Mouse (Mus musculus): ENCODE data around the gene Cnpy4.

Gene Cnpy4

DNA sequence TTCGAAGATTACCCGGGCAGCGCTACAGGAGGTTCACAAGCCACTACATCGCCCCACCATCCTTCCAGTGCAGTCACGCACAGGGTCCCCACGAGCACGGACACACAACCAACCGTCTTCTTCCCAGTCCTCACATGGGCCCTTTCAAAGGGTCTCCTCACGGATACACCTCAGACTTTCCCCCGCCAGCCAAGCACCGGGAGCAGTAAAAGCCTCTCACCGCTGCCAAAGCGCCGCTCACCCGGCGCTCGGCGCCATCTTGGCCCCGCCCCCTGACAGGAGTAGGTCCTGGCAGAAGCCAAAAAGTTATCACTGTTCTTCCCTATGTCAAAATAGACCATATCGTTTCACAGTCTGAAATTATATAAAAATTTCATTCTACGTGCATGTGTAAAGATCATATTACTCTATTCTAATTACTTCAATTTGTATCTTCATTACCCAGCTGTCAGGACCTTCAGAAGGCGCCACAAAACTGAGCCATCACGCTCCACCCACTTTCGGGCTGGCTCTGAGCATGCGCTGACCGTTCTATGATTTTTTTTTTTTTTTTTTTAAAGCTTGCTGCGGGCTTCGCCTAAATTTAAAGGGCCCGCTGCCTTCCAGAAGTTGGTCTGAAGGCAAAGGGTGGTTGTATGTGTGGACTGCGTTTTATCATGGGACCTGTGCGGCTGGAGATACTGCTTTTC is at the start of gene Cnpy4, which contains the start of gene Taf6:
Gene Cnpy4, plus strand, starts transcription at position 536 of the 689 bp plus-strand sequence.
Gene Taf6, minus strand, starts transcription at position 502 of the 689 bp plus-strand sequence.
- peak; percentile 90 for DNase-seq (ENCODE audit: low spot score)

DNA sequence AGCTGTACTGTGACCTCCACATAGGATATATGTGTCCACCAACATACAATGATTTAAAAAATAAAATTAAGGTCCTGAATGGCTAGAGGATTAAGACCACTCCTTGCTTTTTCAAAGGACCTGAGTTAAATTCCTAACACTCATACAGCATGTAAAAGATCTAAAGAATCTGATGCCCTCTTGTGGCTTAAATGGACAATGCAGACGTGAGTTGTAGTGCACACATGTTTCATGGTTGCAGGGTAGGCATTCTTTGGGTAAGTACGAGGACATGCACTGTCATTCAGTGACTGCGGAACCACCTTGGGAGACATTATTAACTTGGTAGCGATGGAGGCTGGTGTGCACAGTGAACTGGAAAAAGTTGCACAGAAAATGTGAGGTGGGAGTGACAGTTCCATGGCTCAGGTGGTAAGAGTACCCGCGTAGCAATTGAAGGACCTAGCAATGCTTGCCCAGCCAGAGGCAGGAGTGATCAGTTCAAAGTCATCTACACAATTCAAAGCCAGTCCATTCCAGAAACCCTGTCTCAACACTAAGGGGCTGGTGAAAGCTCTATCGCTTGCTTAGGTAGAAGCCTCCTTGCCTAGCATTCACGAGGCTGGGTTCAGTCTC is 49.2 kb upstream of the Cnpy4 start:
- peak; percentile 35 for DNase-seq (ENCODE audit: low spot score)

DNA sequence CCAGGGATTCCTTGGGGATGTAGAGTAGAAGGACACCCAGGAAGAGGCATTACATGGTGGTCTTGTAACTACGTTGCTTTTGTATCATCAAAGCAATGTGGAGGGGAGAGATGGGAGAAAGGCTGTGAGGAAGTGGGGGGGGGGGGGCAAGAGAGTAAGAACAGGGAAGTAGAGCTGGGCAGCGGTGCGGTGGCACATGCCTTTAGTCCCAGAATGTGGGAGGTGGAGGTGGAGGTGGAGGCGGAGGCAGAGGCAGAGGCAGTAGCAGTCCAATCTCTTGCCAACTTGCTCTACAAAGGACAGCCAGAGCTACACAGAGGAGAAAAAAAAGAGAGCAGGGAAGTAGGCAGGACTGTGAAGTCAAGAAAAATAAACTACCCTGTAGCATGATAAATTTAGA is 48.7 kb upstream of the Cnpy4 start:
- no peak for DNase-seq (ENCODE audit: low spot score)

DNA sequence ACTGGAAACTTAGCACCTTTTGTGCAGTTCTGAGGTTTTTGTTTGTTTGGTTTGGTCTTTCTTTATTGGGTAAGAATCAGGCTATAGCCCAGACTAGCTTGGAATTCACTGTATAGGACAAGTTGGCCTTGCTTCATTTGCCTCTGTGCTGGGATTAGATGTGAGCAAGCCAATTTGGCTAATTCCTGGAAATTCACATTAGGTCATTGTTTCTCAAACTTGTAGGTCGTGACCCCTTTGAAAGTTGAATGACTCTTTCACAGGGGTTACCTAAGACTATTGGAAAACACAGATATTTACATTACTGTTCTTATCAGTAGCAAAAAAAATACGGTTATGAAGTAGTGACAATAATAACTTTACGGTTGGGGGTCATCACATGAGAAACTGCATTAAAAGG is 32.9 kb upstream of the Cnpy4 start:
- DNase-seq (ENCODE audit: low spot score) = no peak

DNA sequence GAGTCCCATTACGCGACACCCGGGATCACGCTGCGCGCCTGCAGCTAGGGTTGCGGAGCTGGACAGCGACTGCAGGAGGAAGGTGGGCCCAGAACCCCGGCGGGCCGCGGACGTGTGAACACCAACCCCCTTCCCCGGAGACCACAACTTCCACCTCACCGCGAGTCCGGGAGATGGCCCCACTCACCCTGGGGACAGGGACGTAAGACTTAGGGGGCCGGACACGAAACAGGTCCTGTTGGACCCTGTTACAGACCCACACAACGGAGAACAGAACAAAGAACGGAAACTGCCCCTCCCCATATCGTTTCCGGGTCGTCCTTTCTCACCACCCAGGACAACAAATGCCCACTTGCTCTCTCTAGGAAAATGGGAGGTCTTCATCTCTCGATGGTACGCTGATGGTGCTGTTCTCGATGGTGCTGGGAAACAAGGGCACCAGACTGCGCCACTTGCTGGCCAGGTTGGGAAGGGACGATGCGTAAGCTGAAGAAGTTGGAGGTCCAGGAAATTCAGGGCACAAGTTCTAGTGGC is 31.8 kb upstream of the Cnpy4 start, which contains the start of gene Zfp113:
Gene Zfp113, minus strand, starts transcription at position 302 of the 534 bp plus-strand sequence.
- peak; percentile 96 for DNase-seq (ENCODE audit: low spot score)

DNA sequence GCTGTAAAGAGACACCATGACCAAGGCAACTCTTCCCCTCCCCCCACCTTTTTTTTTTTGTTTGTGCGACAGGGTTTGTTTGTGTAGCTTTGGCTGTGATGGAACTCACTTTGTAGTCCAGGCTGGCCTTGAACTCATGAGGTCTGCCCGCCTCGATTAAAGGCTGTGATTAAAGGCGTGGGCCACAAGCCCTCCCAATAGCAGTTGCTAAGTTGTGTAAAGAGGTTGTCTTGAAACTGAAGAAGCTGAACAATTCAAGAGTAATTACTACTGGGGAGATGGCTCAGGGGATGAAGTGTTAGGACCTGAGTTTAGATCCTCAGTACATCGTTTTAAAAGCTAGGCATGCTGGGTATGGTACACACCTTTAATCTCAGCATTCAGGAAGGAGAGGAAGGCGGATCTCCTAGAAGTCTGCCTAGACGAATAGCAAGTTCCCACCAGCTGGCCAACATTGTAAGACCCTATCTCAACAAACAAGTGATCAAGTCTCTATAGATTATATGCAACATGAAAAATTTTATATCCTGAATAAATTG is 27.0 kb upstream of the Cnpy4 start:
- no peak for DNase-seq (ENCODE audit: low spot score)

DNA sequence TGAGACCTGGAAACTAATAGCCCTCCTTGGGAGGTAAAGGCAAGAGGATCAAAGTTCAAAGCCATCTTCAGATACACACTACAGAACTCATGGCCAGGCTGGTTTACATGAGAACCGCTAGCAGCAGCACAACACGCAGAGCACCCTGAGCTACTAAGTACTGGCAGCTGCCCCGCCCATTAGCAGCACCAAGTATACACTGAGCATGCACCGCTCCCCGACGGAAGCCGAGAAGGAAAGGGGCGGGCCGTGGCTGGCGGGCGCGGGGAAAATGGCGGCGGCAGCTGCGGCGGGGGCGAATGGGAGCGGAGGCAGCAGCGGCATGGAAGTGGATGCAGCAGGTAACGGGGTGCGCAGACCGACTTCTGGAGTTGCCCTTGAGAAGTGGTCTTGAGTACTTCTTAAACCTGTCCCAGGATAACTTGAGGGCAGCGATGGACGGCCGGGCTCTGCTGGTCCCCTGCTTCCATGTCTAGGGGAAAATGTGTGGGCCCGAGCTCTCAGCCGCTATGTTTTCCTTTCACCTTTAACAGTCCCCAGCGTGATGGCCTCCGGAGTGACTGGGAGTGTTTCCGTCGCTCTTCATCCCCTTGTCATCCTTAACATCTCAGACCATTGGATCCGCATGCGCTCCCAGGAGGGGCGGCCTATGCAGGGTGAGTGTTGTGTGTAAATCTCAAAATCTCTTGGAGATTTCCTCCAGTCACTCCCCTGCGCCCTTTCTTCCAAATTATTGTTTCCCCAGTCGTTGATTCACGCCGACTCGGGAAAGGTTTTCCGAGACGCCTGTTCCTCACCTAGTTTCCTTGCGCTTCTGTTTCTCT is 26.2 kb upstream of the Cnpy4 start, which contains the start of gene Cops6:
Gene Cops6, plus strand, starts transcription at position 230 of the 824 bp plus-strand sequence.
- DNase-seq (ENCODE audit: low spot score) = peak; percentile 95

DNA sequence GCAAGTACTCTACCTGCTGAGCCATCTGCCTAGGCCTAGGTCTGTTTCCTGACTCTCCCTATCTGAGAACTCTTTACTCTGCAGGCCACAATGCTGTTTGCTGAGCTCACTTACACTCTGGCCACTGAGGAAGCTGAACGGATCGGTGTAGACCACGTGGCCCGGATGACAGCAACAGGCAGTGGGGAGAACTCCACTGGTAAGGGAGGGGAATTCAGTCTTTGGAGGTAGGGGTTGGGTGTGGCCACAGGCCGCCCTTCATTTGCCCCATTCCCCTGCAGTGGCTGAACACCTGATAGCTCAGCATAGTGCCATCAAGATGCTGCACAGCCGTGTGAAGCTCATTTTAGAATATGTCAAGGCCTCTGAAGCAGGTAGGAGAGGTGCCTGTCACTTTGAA is 24.2 kb upstream of the Cnpy4 start:
- no peak for DNase-seq (ENCODE audit: low spot score)

DNA sequence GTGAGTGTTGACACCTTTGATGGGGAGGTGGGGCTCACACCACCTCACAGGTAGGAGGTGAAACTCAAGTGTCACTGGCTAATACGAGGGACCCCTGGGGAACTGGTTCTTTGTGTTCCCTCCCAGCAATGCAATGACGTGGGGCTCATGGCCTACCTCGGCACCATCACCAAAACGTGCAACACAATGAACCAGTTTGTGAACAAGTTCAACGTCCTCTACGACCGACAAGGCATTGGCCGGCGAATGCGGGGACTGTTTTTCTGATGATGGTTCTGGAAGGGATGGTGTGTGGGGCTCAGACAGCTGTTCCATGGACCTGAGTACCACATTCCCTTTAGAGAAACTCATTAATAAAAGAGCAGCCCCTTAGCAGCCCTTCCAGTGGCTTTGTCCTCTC is 23.7 kb upstream of the Cnpy4 start:
- DNase-seq (ENCODE audit: low spot score) = no peak

DNA sequence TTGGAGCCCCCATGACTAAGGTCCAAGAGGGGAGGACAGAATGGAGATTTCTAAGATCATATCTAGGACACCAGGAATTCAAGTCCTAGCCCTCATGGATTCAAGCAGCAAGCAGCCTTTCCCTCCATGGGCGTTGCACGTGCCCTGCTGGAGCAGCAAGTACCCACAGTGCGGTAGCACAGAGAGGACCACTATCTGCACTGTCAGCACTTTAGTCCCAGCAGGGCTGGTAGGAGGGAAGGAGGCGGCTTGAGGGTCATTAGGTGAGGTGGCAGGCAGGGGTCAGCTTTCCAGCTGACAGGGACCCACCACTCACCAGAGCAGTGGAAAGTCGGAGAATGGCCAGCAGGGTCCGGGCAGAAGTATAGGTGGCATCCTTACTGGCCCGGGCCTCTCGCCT is 21.7 kb upstream of the Cnpy4 start:
- no peak for DNase-seq (ENCODE audit: low spot score)

DNA sequence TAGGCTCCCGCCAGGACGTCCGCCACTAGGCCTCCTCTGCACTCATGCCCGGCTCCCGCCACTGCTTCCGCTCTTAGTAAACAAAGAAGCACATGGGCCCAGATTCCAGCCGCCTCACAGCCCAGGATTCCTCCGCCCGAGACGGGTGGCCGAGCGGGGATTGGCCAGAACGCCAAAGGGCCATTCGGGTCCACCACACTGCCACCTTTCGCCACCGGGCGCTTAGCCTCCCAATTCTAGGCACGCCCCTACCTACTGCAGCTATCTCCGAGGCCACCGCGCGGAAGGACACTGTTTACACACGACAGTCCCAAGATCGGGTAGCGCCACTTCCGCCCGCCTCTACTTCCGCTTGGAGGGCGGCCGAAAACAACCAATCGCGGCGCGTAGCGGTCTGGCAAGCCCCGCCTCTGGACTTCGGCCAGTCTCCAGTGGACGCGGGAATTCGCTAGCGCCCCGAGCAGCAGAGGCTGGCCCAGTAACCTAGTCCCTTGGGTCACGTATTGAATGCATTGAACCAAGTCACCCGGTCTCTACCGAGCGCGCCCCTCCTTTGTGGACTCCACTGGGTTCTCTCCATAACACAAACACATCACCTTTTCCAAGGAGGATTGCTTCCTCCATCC is 16.2 kb upstream of the Cnpy4 start:
- DNase-seq (ENCODE audit: low spot score) = peak; percentile 97

DNA sequence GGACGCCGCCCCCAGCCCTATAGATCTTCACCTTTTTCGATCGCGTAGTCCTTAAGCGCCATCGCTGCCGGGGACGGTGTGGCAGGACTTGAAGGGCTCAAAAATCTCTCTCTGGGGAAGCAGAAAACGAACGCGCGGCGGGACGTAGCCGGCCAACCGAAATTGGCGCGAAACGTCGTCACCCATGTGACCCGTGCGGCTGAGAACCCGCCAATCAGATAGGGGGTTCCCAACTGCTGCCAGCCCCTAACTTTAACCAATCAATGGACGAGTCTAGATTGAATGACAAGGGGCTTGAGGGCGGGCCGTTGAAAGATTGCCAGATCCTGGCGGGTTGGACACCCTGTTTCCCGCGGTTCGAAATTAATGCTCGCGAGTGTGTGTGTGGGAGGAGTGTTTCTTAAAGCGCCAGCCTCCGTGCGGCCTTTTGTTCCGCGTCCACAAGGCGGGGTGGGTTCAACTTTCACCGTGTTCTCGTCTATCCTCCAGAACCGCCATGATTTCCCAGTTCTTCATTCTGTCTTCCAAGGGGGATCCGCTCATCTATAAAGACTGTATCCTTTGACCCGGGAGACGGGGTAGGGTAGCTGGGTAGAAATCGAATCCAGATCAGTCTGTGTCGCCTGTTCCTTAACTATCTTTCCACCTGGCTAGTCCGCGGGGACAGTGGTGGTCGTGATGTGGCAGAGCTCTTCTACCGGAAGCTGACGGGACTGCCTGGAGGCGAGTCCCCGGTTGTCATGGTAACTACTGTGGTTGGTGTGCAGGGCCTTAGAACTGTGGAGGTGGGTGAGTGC is 15.4 kb upstream of the Cnpy4 start, which contains the start of the genes Ap4m1 and Mcm7:
Gene Ap4m1, plus strand, starts transcription at position 308 of the 797 bp plus-strand sequence.
Gene Mcm7, minus strand, starts transcription at position 728 of the 797 bp plus-strand sequence.
- peak; percentile 99 for DNase-seq (ENCODE audit: low spot score)

DNA sequence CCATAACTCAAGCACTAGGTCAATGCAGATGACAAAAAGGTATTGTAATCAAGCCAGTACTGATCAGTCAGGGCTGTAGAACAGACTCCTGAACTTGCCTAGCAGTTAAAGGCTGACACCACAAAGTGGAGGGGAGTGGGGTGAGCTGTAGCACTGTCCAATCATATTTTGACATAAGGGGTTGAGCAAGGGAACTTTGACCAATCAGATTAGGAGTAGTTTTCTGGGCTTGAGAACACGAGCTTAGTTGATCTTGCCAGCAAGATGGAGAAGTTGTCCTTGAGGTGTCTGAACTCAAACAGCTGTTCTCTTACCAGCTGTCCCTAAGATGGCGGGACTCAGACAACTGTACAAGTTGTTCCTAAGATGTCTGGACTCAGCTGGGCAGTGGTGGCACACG is 14.1 kb upstream of the Cnpy4 start:
- no peak for DNase-seq (ENCODE audit: low spot score)

DNA sequence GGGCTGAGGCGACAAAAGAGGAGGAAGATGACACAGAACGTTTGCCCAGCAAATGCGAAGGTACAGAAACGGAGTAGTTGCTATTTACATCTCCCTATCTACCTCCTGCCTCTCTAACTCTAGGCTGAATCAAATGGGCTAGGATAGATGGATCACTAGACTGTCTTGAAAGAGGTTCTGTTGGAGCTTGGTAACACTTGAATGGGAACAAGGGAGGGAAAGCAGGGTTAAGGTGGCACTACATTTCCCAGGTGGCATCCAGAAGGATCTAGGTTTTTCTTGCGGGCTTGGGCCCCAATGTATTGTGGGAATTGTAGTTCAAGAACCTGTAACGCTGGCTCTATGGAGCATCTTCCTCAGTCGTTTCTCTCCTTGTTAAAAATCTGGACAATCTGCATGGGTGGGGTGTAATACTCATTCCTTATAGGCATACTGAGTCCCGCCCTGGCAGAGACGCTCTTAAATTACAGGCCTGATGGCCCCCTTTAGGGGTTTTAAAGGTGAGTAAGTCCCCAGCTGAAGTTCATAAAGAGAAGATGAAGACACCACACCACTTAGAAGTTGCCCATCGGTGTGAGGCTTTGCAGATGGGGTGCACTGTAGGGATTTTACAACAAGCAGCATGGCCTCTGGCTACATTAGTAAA is 499 bp downstream of the Cnpy4 start:
- DNase-seq (ENCODE audit: low spot score) = peak; percentile 85

DNA sequence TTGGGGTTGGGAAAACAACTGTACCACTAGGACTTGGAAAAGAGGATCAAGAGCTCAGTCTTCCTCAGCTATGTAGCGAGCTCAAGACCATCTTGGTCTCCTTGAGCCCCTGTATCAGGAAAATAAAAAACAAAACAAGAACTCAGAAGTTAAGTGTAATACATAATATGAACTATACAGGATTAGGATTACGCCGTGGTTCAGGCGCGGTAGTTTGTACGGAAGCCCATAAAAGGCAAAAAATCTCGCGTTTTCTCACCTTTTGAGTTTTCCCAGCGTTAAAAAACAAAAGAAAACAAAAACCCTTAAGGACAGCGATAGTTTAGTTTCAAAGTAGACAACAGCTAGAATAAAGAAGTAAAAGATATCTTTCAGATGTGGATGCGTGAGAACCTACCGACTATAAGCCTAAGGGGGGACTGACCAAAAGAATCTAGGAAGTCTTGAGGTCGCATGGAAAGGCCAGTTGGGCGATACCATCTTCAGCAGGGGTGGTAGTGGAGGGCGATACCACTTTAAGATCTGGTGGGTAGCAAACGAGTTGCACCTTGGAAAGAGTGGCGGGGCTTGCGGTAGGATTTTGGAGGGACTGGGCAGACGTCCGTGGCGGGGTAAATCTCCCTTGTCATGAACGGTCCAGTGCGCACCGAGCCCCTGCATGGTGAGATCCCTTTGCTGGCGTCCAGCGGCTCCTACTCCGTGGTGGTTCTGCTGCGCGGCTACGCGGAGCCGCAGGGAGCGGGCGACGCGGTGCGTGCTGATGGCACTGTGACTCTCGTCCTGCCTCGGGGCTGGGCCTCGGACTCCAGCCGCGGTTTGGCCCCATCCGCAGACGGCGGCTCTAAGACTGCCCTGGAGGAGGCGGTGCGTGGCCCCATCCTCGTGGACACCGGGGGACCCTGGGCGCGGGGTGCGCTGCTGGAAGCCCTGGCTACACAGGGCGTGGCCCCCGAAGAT is 6.8 kb downstream of the Cnpy4 start, which contains the start of gene Mblac1:
Gene Mblac1, plus strand, starts transcription at position 544 of the 957 bp plus-strand sequence.
- peak; percentile 88 for DNase-seq (ENCODE audit: low spot score)

DNA sequence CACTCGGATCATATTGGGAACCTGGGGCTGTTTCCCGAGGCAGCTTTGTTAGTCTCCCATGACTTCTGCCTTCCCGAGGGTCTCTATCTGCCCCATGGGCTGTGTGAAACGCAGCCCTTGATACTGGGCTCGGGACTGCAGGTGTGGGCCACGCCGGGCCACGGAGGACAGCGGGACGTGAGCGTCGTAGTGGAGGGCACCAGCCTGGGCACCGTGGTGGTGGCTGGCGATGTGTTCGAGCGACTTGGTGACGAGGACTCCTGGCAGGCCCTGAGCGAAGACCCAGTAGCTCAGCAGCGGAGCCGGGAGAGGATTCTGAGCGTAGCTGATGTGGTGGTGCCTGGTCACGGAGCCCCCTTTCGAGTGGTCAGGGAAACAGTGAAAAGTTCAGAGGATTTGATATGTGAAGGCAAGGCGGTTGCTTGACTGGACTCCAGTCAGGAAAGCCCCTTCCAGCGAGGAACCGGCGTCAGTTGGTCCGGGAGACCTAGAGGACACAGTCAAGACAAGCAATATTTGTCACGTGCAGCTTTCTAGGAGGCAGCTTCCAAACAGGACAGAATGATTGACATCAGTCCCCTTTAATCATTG is 7.6 kb downstream of the Cnpy4 start:
- DNase-seq (ENCODE audit: low spot score) = no peak

DNA sequence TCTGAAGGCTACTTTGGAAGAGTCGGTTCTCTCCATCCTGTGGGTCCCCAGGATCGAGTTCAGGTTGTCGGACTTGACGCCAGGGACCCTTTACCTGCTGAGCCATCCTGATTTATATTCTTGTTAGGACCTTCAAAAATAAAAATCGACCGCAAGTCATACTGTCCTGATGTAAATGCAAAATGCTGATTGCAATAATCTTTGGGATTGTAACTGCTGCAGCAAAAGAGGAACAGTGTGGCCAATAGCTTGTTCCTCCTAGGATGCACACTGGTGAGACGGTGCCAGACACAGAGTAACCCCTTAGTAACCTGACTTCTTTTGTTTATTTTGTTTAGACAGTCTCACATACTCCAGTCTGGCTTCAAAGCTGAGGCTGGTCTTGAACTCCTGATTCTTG is 8.2 kb downstream of the Cnpy4 start:
- DNase-seq (ENCODE audit: low spot score) = no peak

DNA sequence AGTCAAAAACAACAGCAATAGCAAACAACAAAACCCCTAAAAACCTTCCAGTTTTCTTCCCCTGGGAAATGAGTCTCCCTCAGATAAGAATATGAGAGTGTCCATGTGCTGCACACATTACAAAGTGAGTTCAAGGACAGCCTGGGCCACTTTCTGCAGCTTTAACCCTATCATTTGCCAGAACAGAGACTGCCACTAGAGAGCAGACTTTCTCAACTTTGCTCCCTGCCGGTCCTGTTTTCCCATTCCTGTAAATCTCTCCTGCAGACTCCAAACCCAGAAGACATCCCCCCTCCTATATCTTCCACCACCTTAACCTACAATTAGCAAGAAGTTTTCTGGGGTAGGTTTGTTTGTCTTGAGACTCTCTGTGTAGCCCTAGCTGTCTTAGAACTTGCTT is 12.3 kb downstream of the Cnpy4 start:
- DNase-seq (ENCODE audit: low spot score) = no peak

Data from lung, postnatal 25 days (tissue).